Comparison of ENCODE assay signal across 15 mouse cellular contexts in genomic region chr2:158174958-158175357, GRCm38 (mm10). TPM values are rescaled to one million over a fixed set of nuclear protein-coding genes. Genes with fewer than 3 reads are reported as not detected.
DNase-seq lines count a peak whose midpoint lies in the region; ATAC-seq and TF ChIP-seq lines count a peak whose summit lies in the region.
"Had no signal": no experiment of that assay in that cellular context is flagged by ENCODE, and none has a peak within 500 bp of the region (broad histone marks: within the 10 kb centered on the region; RNA-seq: fewer than 3 reads in every experiment).

No protein-coding gene starts in this region.

- H3K27ac ChIP-seq in gastrocnemius, adult 2 months, result no peak overlapping the region
- H3K27ac ChIP-seq in liver, embryonic 12.5 days, result peak overlapping the region; percentile 69
- H3K27ac ChIP-seq: forebrain, embryonic 15.5 days; hindbrain, embryonic 14.5 days; kidney, embryonic 15.5 days; limb, embryonic 15.5 days had no signal

- no peaks in the 10 kb centered on the region for H3K36me3 ChIP-seq in liver, embryonic 12.5 days
- H3K36me3 ChIP-seq: forebrain, embryonic 15.5 days; G1E; kidney, embryonic 15.5 days; limb, embryonic 15.5 days had no signal

- H3K9me3 ChIP-seq in liver, embryonic 12.5 days (replicated peaks), result no peaks in the 10 kb centered on the region
- H3K9me3 ChIP-seq: forebrain, embryonic 15.5 days; G1E; kidney, embryonic 15.5 days; limb, embryonic 15.5 days had no signal

- DNase-seq in gastrocnemius, adult 2 months, result peak; percentile 6
- no peak for DNase-seq in gastrocnemius, adult 18-20 months (ENCODE audit: low spot score)
- DNase-seq in lung, postnatal 36 days, result peak; percentile 42
- DNase-seq in lung, postnatal 10 days, result no peak
- DNase-seq in naive thymus-derived CD4-positive, alpha-beta T cell, adult 2 months (ENCODE audit: low read depth), result peak; percentile 46
- DNase-seq in urinary bladder, postnatal 36 days (ENCODE audit: low spot score in 2 of 2), result no peak
- no peak for DNase-seq in frontal cortex, postnatal 25 days (ENCODE audit: low spot score in 2 of 2)
- DNase-seq: cerebellum, adult 9-10 months; gastrocnemius, postnatal 25 days had no signal

- H3K4me3 ChIP-seq in gastrocnemius, adult 2 months, result no peak overlapping the region
- H3K4me3 ChIP-seq in liver, embryonic 12.5 days, result no peak overlapping the region
- H3K4me3 ChIP-seq: forebrain, embryonic 15.5 days; kidney, embryonic 15.5 days; limb, embryonic 15.5 days had no signal

- H3K4me1 ChIP-seq in liver, embryonic 12.5 days, result peaks cover 52% of the 10 kb centered on the region

- H3K9ac ChIP-seq in liver, embryonic 12.5 days, result no peak overlapping the region
- H3K9ac ChIP-seq: forebrain, embryonic 15.5 days; hindbrain, embryonic 14.5 days; kidney, embryonic 15.5 days; limb, embryonic 15.5 days had no signal

- ATAC-seq in liver, embryonic 12.5 days, result peak; percentile 36; the same call in 1 of the 2 replicates
- ATAC-seq: forebrain, embryonic 15.5 days had no signal

- intact Hi-C loops in gastrocnemius, adult 2 months (cut with DNase I), result no loop called here

- no peak for TF ChIP-seq CTCF in gastrocnemius, adult 2 months (IDR thresholded peaks at IDR 0.05)

- WGBS in liver, embryonic 12.5 days (ENCODE audit: insufficient replicate concordance), result 54% methylated on average over 15 of the region's 15 CpGs

- H3K4me2 ChIP-seq in liver, embryonic 12.5 days, result 0 out of 2 replicates have a peak overlapping the region, but pooled peaks have one; percentile 13
- H3K4me2 ChIP-seq: forebrain, embryonic 15.5 days; hindbrain, embryonic 14.5 days; kidney, embryonic 15.5 days; limb, embryonic 15.5 days had no signal

- peaks cover 74% of the 10 kb centered on the region for H3K27me3 ChIP-seq in liver, embryonic 12.5 days (replicated peaks)
- H3K27me3 ChIP-seq: forebrain, embryonic 15.5 days; kidney, embryonic 15.5 days; limb, embryonic 15.5 days had no signal

RNA-seq across cellular contexts. Expression of gene Tgm2, which starts 28.7 kb away (rescaled TPM):
- 10 to 100 TPM; 44.2 to 55.4 TPM for total RNA-seq in gastrocnemius, adult 2 months (2021)
- 10 to 100 TPM; 40.7 to 47.3 TPM for total RNA-seq in gastrocnemius, adult 18-20 months (2021)
- 69.4 and 69.9 TPM in 2 replicates for polyA plus RNA-seq in liver, embryonic 12.5 days (2016; fragmentation: Nextera tagmentation; extraction: Ambion mirVana)

RNA-seq across cellular contexts. Expression of gene D630003M21Rik, which starts 54.1 kb away (rescaled TPM):
- 1 to 10 TPM; 1.2 to 2.2 TPM for total RNA-seq in gastrocnemius, adult 2 months (2021)
- 1 to 10 TPM; 1.2 to 1.7 TPM for total RNA-seq in gastrocnemius, adult 18-20 months (2021)
- 0.31 and 0.39 TPM in 2 replicates for polyA plus RNA-seq in liver, embryonic 12.5 days (2016; fragmentation: Nextera tagmentation; extraction: Ambion mirVana)
- polyA plus RNA-seq: G1E had no signal

Comparison
In these comparisons a context has a peak if more than half of its experiments do, and no peak if none do; other contexts are left out.
1. DNase-seq: peak in gastrocnemius, adult 2 months (single experiment), lung, postnatal 36 days (single experiment) and naive thymus-derived CD4-positive, alpha-beta T cell, adult 2 months (single experiment); none in gastrocnemius, adult 18-20 months (single experiment), lung, postnatal 10 days (single experiment), urinary bladder, postnatal 36 days (0 of 2) and frontal cortex, postnatal 25 days (0 of 2).